In the genomic region with DNA sequence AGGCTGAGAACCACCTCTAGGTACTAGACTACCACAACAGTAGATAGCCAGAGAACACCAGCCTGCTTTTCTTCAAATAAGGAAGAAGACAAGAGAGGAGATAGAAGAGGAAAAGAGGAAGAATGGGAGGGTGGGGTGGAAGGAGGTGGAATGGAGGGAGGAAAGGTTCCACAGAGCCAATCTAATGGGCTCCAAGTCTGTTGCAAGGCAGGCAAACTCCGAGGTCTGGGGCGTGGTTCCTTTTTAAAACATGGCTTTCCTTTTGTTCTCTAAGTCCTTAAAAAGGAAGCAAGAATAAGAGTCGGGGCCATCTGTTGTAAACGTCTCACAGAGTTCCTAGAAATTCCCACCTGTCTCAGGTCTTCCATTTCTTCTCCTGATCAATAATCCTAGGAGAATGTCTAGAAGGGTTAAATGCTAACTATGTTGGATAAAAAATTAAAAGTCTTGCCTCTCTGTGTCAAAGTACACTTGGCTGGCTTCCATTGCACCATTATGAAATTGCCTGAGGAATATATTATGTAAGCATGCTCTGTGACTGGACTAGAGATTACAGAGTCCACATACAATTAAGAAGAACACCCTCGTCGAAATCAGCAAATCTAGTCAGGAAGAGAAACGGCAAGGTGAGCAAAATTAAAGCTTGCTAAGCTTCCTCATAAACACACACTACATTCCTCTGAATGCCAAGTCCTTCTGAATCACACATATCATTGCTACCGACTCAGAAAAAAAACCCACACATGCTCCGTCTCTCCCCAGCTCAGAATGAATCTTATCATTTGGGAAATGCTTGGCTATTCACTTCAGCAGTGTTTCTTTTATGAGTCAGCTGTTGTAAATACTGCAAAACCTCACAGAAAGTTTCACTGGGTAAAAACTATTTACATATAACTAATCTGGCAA, we compare ENCODE assay signal across 10 mouse cellular contexts.
DNase-seq lines count a peak whose midpoint lies in the region; ATAC-seq and TF ChIP-seq lines count a peak whose summit lies in the region.
"Had no signal": no experiment of that assay in that cellular context is flagged by ENCODE, and none has a peak within 500 bp of the region (broad histone marks: within the 10 kb centered on the region; RNA-seq: fewer than 3 reads in every experiment).

No protein-coding gene starts in this region.

- H3K36me3 ChIP-seq in intestine, embryonic 16.5 days (ENCODE audit: control insufficient read depth, insufficient read depth, low read length): no peaks in the 10 kb centered on the region
- no peaks in the 10 kb centered on the region for H3K36me3 ChIP-seq in hindbrain, embryonic 12.5 days
- H3K36me3 ChIP-seq: midbrain, embryonic 10.5 days had no signal

- no peak for TF ChIP-seq CTCF in layer of hippocampus, adult 2 months (conservative IDR thresholded peaks at IDR 0.05)

- peak; percentile 92 for ATAC-seq in intestine, embryonic 16.5 days
- ATAC-seq in inflammation-experienced regulatory T-cells, adult 6 months: no peak
- no peak for ATAC-seq in hindbrain, embryonic 12.5 days (ENCODE audit: low FRiP score)

- H3K27me3 ChIP-seq in intestine, embryonic 16.5 days (replicated peaks; ENCODE audit: control insufficient read depth, insufficient read depth, low read length): no peaks in the 10 kb centered on the region
- no peaks in the 10 kb centered on the region for H3K27me3 ChIP-seq in hindbrain, embryonic 12.5 days

- no peak overlapping the region for H3K9ac ChIP-seq in intestine, embryonic 16.5 days (ENCODE audit: low read depth, low read length)
- H3K9ac ChIP-seq in hindbrain, embryonic 12.5 days: no peak overlapping the region

- H3K27ac ChIP-seq in layer of hippocampus, adult 2 months: peak overlapping the region; percentile 19; the same call in 1 of the 2 replicates
- H3K27ac ChIP-seq in brown adipose tissue, adult 24 weeks (replicated peaks; ENCODE audit: low read depth, low read length): peak overlapping the region; percentile 83
- H3K27ac ChIP-seq in intestine, embryonic 16.5 days (ENCODE audit: low read length): peak overlapping the region; percentile 81
- no peak overlapping the region for H3K27ac ChIP-seq in hindbrain, embryonic 12.5 days
- H3K27ac ChIP-seq: midbrain, embryonic 10.5 days had no signal

- DNase-seq in layer of hippocampus, adult 2 months (ENCODE audit: low spot score in 2 of 2): peak in 1 of 2 experiments; percentile 47
- no peak for DNase-seq in layer of hippocampus, adult 8-10 months (ENCODE audit: low spot score in 2 of 2)
- DNase-seq in lung, postnatal 25 days (ENCODE audit: low spot score): peak; percentile 37
- no peak for DNase-seq in T-cell, adult 2 months (ENCODE audit: low spot score)
- DNase-seq: cerebellum, postnatal 25 days had no signal

- no peaks in the 10 kb centered on the region for H3K9me3 ChIP-seq in intestine, embryonic 16.5 days (ENCODE audit: control insufficient read depth, low read length)
- H3K9me3 ChIP-seq in hindbrain, embryonic 12.5 days (replicated peaks): 0 out of 2 replicates have a peak, but pooled peaks cover 3% of the 10 kb centered on the region
- H3K9me3 ChIP-seq: midbrain, embryonic 10.5 days had no signal

- peaks cover 2% of the 10 kb centered on the region; the same call in 1 of the 2 replicates for H3K4me1 ChIP-seq in brown adipose tissue, adult 24 weeks (ENCODE audit: control insufficient read depth, insufficient read depth, insufficient read length, low read length)
- no peaks in the 10 kb centered on the region for H3K4me1 ChIP-seq in intestine, embryonic 16.5 days (ENCODE audit: control insufficient read depth, insufficient read depth, low read length)
- H3K4me1 ChIP-seq in hindbrain, embryonic 12.5 days: no peaks in the 10 kb centered on the region
- H3K4me1 ChIP-seq: midbrain, embryonic 10.5 days had no signal

- H3K4me2 ChIP-seq in intestine, embryonic 16.5 days (ENCODE audit: low read depth, low read length): peak overlapping the region; percentile 25; the same call in 1 of the 2 replicates
- H3K4me2 ChIP-seq in hindbrain, embryonic 12.5 days (replicated peaks): no peak overlapping the region

- no peak overlapping the region for H3K4me3 ChIP-seq in layer of hippocampus, adult 2 months
- peak overlapping the region; percentile 27; the same call in 1 of the 2 replicates for H3K4me3 ChIP-seq in brown adipose tissue, adult 24 weeks (ENCODE audit: insufficient read depth, low read depth, low read length)
- H3K4me3 ChIP-seq in intestine, embryonic 16.5 days (ENCODE audit: low read length): no peak overlapping the region
- H3K4me3 ChIP-seq in hindbrain, embryonic 12.5 days: no peak overlapping the region
- H3K4me3 ChIP-seq: midbrain, embryonic 10.5 days had no signal

- 38% methylated on average over 9 of the region's 9 CpGs for WGBS in intestine, embryonic 16.5 days
- WGBS in hindbrain, embryonic 12.5 days: 81% methylated on average over 9 of the region's 9 CpGs
